Mouse (Mus musculus) embryonic facial prominence, embryonic 10.5 days (tissue): Measurements from ENCODE around the gene Gcgr. TPM values are rescaled to one million over a fixed set of nuclear protein-coding genes. Genes with fewer than 3 reads are reported as not detected.

Source experiments
- DNase-seq: peaks from one replicate; pipeline ENCODE4 v3.0.0-alpha.2; 2017; ENCODE audit warnings: low spot score
- H3K27ac ChIP-seq: fragments of 300-500 bp; sonication (generic); replicated peaks from 2 replicates; pipeline ENCODE4 v1.5.1; 2016; ENCODE audit warnings: mild to moderate bottlenecking
- H3K27me3 ChIP-seq: fragments of 300-500 bp; sonication (generic); replicated peaks from 2 replicates; pipeline ENCODE4 v1.6.1; 2016; ENCODE audit warnings: low read depth, mild to moderate bottlenecking; ENCODE audit not compliant: poor library complexity, severe bottlenecking
- H3K36me3 ChIP-seq: fragments of 300-500 bp; sonication (generic); replicated peaks from 2 replicates; pipeline ENCODE4 v1.6.1; 2016; ENCODE audit warnings: mild to moderate bottlenecking, moderate library complexity
- H3K4me1 ChIP-seq: fragments of 300-500 bp; sonication (generic); 2 replicates; pipeline ENCODE4 v1.6.1; 2016
- H3K4me3 ChIP-seq: fragments of 300-500 bp; sonication (generic); 2 replicates; pipeline ENCODE4 v1.5.1; 2016; ENCODE audit warnings: mild to moderate bottlenecking, moderate library complexity
- H3K9me3 ChIP-seq: fragments of 300-500 bp; sonication (generic); 2 replicates; pipeline ENCODE4 v1.6.1; 2016; ENCODE audit warnings: mild to moderate bottlenecking
- WGBS: fragments of 180-500 bp; shearing (Covaris S2); methylation state at CpG from one replicate; pipeline ENCODE4 v1.1.7; 2016; 5-methylcytosine and 5-hydroxymethylcytosine counted together
- polyA plus RNA-seq: library from polyadenylated mRNA; unstranded; fragments of >200 nt; fragmentation: Nextera tagmentation; extraction: Ambion mirVana; gene quantifications from 2 replicates; pipeline ENCODE4 v1.2.1, GENCODE M21; 2016

Gene Gcgr
- polyA plus RNA-seq, 1 experiment from 2014 or later: 0.62 TPM

GRCm38 (mm10) chr11:120522581-120522980 lies 7.9 kb upstream of the Gcgr start:
- Histone ChIP-seq H3K27me3 (peaks cover 4% of the 10 kb centered on the region), H3K27ac (no peak overlapping the region), H3K9me3 (no peaks in the 10 kb centered on the region), H3K4me3 (no peak overlapping the region), H3K4me1 (peaks cover 13% of the 10 kb centered on the region), H3K36me3 (no peaks in the 10 kb centered on the region)
- no peak for DNase-seq
- 85% methylated on average over 8 of the region's 8 CpGs for WGBS

GRCm38 (mm10) chr11:120525959-120526358 lies 4.5 kb upstream of the Gcgr start:
- no peak overlapping the region for H3K27ac ChIP-seq
- H3K9me3 ChIP-seq: no peaks in the 10 kb centered on the region
- peaks cover 37% of the 10 kb centered on the region for H3K27me3 ChIP-seq
- no peaks in the 10 kb centered on the region for H3K36me3 ChIP-seq
- no peak for DNase-seq
- H3K4me3 ChIP-seq: no peak overlapping the region
- H3K4me1 ChIP-seq: peaks cover 13% of the 10 kb centered on the region
- 78% methylated on average over 2 of the region's 2 CpGs for WGBS

- H3K4me3 ChIP-seq: no peak overlapping the region
- 75% methylated on average over 9 of the region's 9 CpGs for WGBS
- no peaks in the 10 kb centered on the region for H3K9me3 ChIP-seq
- DNase-seq: no peak
- no peak overlapping the region for H3K27ac ChIP-seq
- peaks cover 22% of the 10 kb centered on the region for H3K4me1 ChIP-seq
- no peaks in the 10 kb centered on the region for H3K36me3 ChIP-seq
- H3K27me3 ChIP-seq: peaks cover 56% of the 10 kb centered on the region
These were observed 2.7 kb upstream of the Gcgr start for GRCm38 (mm10) chr11:120527690-120528354.

GRCm38 (mm10) chr11:120528903-120529302 lies 1.6 kb upstream of the Gcgr start:
- 37% methylated on average over 4 of the region's 4 CpGs for WGBS
- DNase-seq: no peak
- peaks cover 22% of the 10 kb centered on the region for H3K4me1 ChIP-seq
- H3K27ac ChIP-seq: no peak overlapping the region; the same call in 1 of the 2 replicates
- H3K36me3 ChIP-seq: no peaks in the 10 kb centered on the region
- no peaks in the 10 kb centered on the region for H3K9me3 ChIP-seq
- peaks cover 67% of the 10 kb centered on the region for H3K27me3 ChIP-seq
- H3K4me3 ChIP-seq: no peak overlapping the region

- Histone ChIP-seq H3K4me3 (0 out of 2 replicates have a peak overlapping the region, but pooled peaks have one; percentile 58), H3K36me3 (no peaks in the 10 kb centered on the region), H3K4me1 (peaks cover 22% of the 10 kb centered on the region), H3K9me3 (no peaks in the 10 kb centered on the region), H3K27ac (no peak overlapping the region), H3K27me3 (peaks cover 78% of the 10 kb centered on the region)
- WGBS: 29% methylated on average over 9 of the region's 9 CpGs
- DNase-seq: no peak
These were observed 1.1 kb downstream of the Gcgr start for GRCm38 (mm10) chr11:120531646-120532045.

- Histone ChIP-seq H3K4me1 (peaks cover 29% of the 10 kb centered on the region), H3K36me3 (no peaks in the 10 kb centered on the region; the same call in 1 of the 2 replicates), H3K27me3 (peaks cover 59% of the 10 kb centered on the region), H3K4me3 (no peak overlapping the region), H3K27ac (no peak overlapping the region), H3K9me3 (no peaks in the 10 kb centered on the region)
- no peak for DNase-seq
- 82% methylated on average over 8 of the region's 8 CpGs for WGBS
These were observed 3.6 kb downstream of the Gcgr start for GRCm38 (mm10) chr11:120534093-120534492.

GRCm38 (mm10) chr11:120535145-120535544 lies 4.6 kb downstream of the Gcgr start:
- Histone ChIP-seq H3K4me3 (no peak overlapping the region), H3K36me3 (no peaks in the 10 kb centered on the region; the same call in 1 of the 2 replicates), H3K27ac (no peak overlapping the region), H3K27me3 (peaks cover 49% of the 10 kb centered on the region), H3K4me1 (peaks cover 38% of the 10 kb centered on the region), H3K9me3 (no peaks in the 10 kb centered on the region)
- DNase-seq: no peak
- 76% methylated on average over 3 of the region's 3 CpGs for WGBS

GRCm38 (mm10) chr11:120535804-120536203 lies 5.3 kb downstream of the Gcgr start:
- Histone ChIP-seq H3K4me3 (no peak overlapping the region), H3K4me1 (peaks cover 38% of the 10 kb centered on the region)
- WGBS: 73% methylated on average over 3 of the region's 3 CpGs

GRCm38 (mm10) chr11:120538485-120538884 lies 8.0 kb downstream of the Gcgr start:
- no peak for DNase-seq
- peaks cover 15% of the 10 kb centered on the region for H3K27me3 ChIP-seq
- 80% methylated on average over 3 of the region's 3 CpGs for WGBS
- H3K4me1 ChIP-seq: peaks cover 28% of the 10 kb centered on the region
- no peaks in the 10 kb centered on the region for H3K9me3 ChIP-seq
- H3K4me3 ChIP-seq: 0 out of 2 replicates have a peak overlapping the region, but pooled peaks have one; percentile 6
- peak overlapping the region; percentile 85 for H3K27ac ChIP-seq
- H3K36me3 ChIP-seq: peaks cover 23% of the 10 kb centered on the region

More at GRCm38 (mm10) chr11:120535804-120536203, 5.3 kb downstream of the Gcgr start:
- DNase-seq: no peak
- Histone ChIP-seq H3K27me3 (peaks cover 42% of the 10 kb centered on the region), H3K9me3 (no peaks in the 10 kb centered on the region), H3K27ac (no peak overlapping the region), H3K36me3 (no peaks in the 10 kb centered on the region; the same call in 1 of the 2 replicates)

GRCm38 (mm10) chr11:120538955-120539284 lies 8.4 kb downstream of the Gcgr start:
- peak overlapping the region; percentile 85 for H3K27ac ChIP-seq
- no peaks in the 10 kb centered on the region for H3K9me3 ChIP-seq
- H3K36me3 ChIP-seq: peaks cover 27% of the 10 kb centered on the region
- peaks cover 11% of the 10 kb centered on the region for H3K27me3 ChIP-seq
- DNase-seq: no peak
- WGBS: 56% methylated on average over 8 of the region's 8 CpGs
- peak overlapping the region; percentile 40 for H3K4me3 ChIP-seq
- H3K4me1 ChIP-seq: peaks cover 28% of the 10 kb centered on the region

GRCm38 (mm10) chr11:120539285-120540014 lies 9.0 kb downstream of the Gcgr start:
- WGBS: 25% methylated on average over 10 of the region's 10 CpGs
- H3K4me1 ChIP-seq: peaks cover 28% of the 10 kb centered on the region
- peak overlapping the region; percentile 85 for H3K27ac ChIP-seq
- peak overlapping the region; percentile 40 for H3K4me3 ChIP-seq
- peak; percentile 65 for DNase-seq
- peaks cover 32% of the 10 kb centered on the region for H3K36me3 ChIP-seq
- H3K27me3 ChIP-seq: peaks cover 6% of the 10 kb centered on the region
- no peaks in the 10 kb centered on the region for H3K9me3 ChIP-seq

GRCm38 (mm10) chr11:120541907-120542306 lies 11.4 kb downstream of the Gcgr start:
- peaks cover 55% of the 10 kb centered on the region for H3K36me3 ChIP-seq
- H3K27ac ChIP-seq: no peak overlapping the region
- H3K27me3 ChIP-seq: no peaks in the 10 kb centered on the region
- H3K4me3 ChIP-seq: no peak overlapping the region
- peaks cover 28% of the 10 kb centered on the region for H3K4me1 ChIP-seq
- 43% methylated on average over 4 of the region's 4 CpGs for WGBS
- no peaks in the 10 kb centered on the region for H3K9me3 ChIP-seq
- DNase-seq: peak; percentile 34

- WGBS: 88% methylated on average over 6 of the region's 6 CpGs
- H3K27ac ChIP-seq: no peak overlapping the region
- H3K9me3 ChIP-seq: no peaks in the 10 kb centered on the region
- peaks cover 30% of the 10 kb centered on the region for H3K4me1 ChIP-seq
- H3K36me3 ChIP-seq: peaks cover 57% of the 10 kb centered on the region
- H3K27me3 ChIP-seq: no peaks in the 10 kb centered on the region
- no peak overlapping the region for H3K4me3 ChIP-seq
- DNase-seq: no peak
These were observed 11.9 kb downstream of the Gcgr start for GRCm38 (mm10) chr11:120542376-120542775.
